Mouse (Mus musculus) embryonic facial prominence, embryonic 15.5 days (tissue): ENCODE data around the gene Hrc. TPM values are rescaled to one million over a fixed set of nuclear protein-coding genes. Genes with fewer than 3 reads are reported as not detected.

Experiments
- ATAC-seq: fragments of 200-750 bp; cut with Nextera tagmentation; 2 replicates; pipeline ENCODE4 v1.8.0; 2017; ENCODE audit warnings: low read depth, moderate TSS enrichment; ENCODE audit not compliant: insufficient number of reproducible peaks, low FRiP score, low TSS enrichment
- H3K27ac ChIP-seq: fragments of 300-500 bp; sonication (generic); replicated peaks from 2 replicates; pipeline ENCODE4 v1.5.1; 2015; ENCODE audit warnings: mild to moderate bottlenecking, inconsistent platforms
- H3K27me3 ChIP-seq: fragments of 300-500 bp; sonication (generic); 2 replicates; pipeline ENCODE4 v1.6.1; 2015; ENCODE audit warnings: inconsistent platforms
- H3K36me3 ChIP-seq: fragments of 300-500 bp; sonication (generic); 2 replicates; pipeline ENCODE4 v1.6.1; 2015; ENCODE audit warnings: mild to moderate bottlenecking, inconsistent platforms
- H3K4me1 ChIP-seq: fragments of 300-500 bp; sonication (generic); 2 replicates; pipeline ENCODE4 v1.6.1; 2015; ENCODE audit warnings: inconsistent platforms
- H3K4me2 ChIP-seq: fragments of 300-500 bp; sonication (generic); replicated peaks from 2 replicates; pipeline ENCODE4 v1.6.1; 2015; ENCODE audit warnings: mild to moderate bottlenecking, inconsistent platforms
- H3K4me3 ChIP-seq: fragments of 300-500 bp; sonication (generic); replicated peaks from 2 replicates; pipeline ENCODE4 v1.5.1; 2015; ENCODE audit warnings: mild to moderate bottlenecking, inconsistent platforms
- H3K9ac ChIP-seq: fragments of 300-500 bp; sonication (generic); 2 replicates; pipeline ENCODE4 v1.6.1; 2015; ENCODE audit warnings: inconsistent platforms
- H3K9me3 ChIP-seq: fragments of 300-500 bp; sonication (generic); replicated peaks from 2 replicates; pipeline ENCODE4 v1.6.1; 2016; ENCODE audit warnings: inconsistent platforms
- WGBS: fragments of 180-500 bp; shearing (Covaris S2); methylation state at CpG from one replicate; pipeline ENCODE4 v1.1.7; 2015; 5-methylcytosine and 5-hydroxymethylcytosine counted together
- polyA plus RNA-seq: library from polyadenylated mRNA; unstranded; fragments of >200 nt; fragmentation: Nextera tagmentation; extraction: Ambion mirVana; gene quantifications from 2 replicates; pipeline ENCODE4 v1.2.1, GENCODE M21; 2015

Gene Hrc
- polyA plus RNA-seq, 1 experiment from 2014 or later = 8.7 TPM

- H3K4me1 ChIP-seq = peaks cover 56% of the 10 kb centered on the region
- no peak overlapping the region for H3K9ac ChIP-seq
- H3K27me3 ChIP-seq = no peaks in the 10 kb centered on the region
- ATAC-seq = peak; percentile 9; the same call in 1 of the 2 replicates
- whole genome bisulfite sequencing = 21% methylated on average over 3 of the region's 3 CpGs
- H3K9me3 ChIP-seq = no peaks in the 10 kb centered on the region
- no peaks in the 10 kb centered on the region for H3K36me3 ChIP-seq
- 0 out of 2 replicates have a peak overlapping the region, but pooled peaks have one; percentile 12 for H3K4me2 ChIP-seq
- H3K27ac ChIP-seq = peak overlapping the region; percentile 95
- no peak overlapping the region for H3K4me3 ChIP-seq
These were observed 485 bp upstream of the Hrc start for GRCm38 (mm10) chr7:45334605-45335004.

- Histone ChIP-seq H3K27ac (no peak overlapping the region), H3K4me3 (no peak overlapping the region), H3K4me1 (peaks cover 73% of the 10 kb centered on the region), H3K9me3 (no peaks in the 10 kb centered on the region), H3K36me3 (no peaks in the 10 kb centered on the region), H3K4me2 (no peak overlapping the region), H3K9ac (no peak overlapping the region), H3K27me3 (no peaks in the 10 kb centered on the region)
- no peak for ATAC-seq
- WGBS = 90% methylated on average over 4 of the region's 4 CpGs
These were observed 1.2 kb downstream of the Hrc start for GRCm38 (mm10) chr7:45336319-45336718.

GRCm38 (mm10) chr7:45337469-45337868, 2.4 kb downstream of the Hrc start:
- Histone ChIP-seq H3K27me3 (no peaks in the 10 kb centered on the region), H3K9me3 (no peaks in the 10 kb centered on the region), H3K9ac (no peak overlapping the region), H3K4me3 (peak overlapping the region; percentile 53), H3K36me3 (no peaks in the 10 kb centered on the region), H3K27ac (no peak overlapping the region), H3K4me1 (peaks cover 65% of the 10 kb centered on the region), H3K4me2 (peak overlapping the region; percentile 89)
- ATAC-seq = no peak
- WGBS = 9% methylated on average over 4 of the region's 4 CpGs

- no peaks in the 10 kb centered on the region for H3K27me3 ChIP-seq
- H3K4me3 ChIP-seq = peak overlapping the region; percentile 53
- H3K9me3 ChIP-seq = no peaks in the 10 kb centered on the region
- peak overlapping the region; percentile 89 for H3K4me2 ChIP-seq
- peaks cover 58% of the 10 kb centered on the region for H3K4me1 ChIP-seq
- H3K27ac ChIP-seq = peak overlapping the region; percentile 69
- H3K36me3 ChIP-seq = no peaks in the 10 kb centered on the region
- no peak overlapping the region for H3K9ac ChIP-seq
- ATAC-seq = 0 out of 2 replicates have a peak, but pooled peaks have one; percentile 15
- 4% methylated on average over 14 of the region's 14 CpGs for WGBS
These were observed 3.2 kb downstream of the Hrc start for GRCm38 (mm10) chr7:45338161-45338911.

GRCm38 (mm10) chr7:45339410-45340065, 4.4 kb downstream of the Hrc start:
- peaks cover 52% of the 10 kb centered on the region for H3K4me1 ChIP-seq
- peak; percentile 65 for ATAC-seq
- H3K9me3 ChIP-seq = no peaks in the 10 kb centered on the region
- H3K4me3 ChIP-seq = peak overlapping the region; percentile 53
- no peaks in the 10 kb centered on the region for H3K36me3 ChIP-seq
- H3K4me2 ChIP-seq = peak overlapping the region; percentile 89
- peak overlapping the region; percentile 60 for H3K9ac ChIP-seq
- no peaks in the 10 kb centered on the region for H3K27me3 ChIP-seq
- WGBS = under 1% methylated on average over 36 of the region's 39 CpGs
- H3K27ac ChIP-seq = peak overlapping the region; percentile 66

- peaks cover 47% of the 10 kb centered on the region for H3K4me1 ChIP-seq
- peak overlapping the region; percentile 60 for H3K9ac ChIP-seq
- H3K4me3 ChIP-seq = peak overlapping the region; percentile 53
- no peaks in the 10 kb centered on the region for H3K27me3 ChIP-seq
- H3K36me3 ChIP-seq = no peaks in the 10 kb centered on the region
- H3K4me2 ChIP-seq = peak overlapping the region; percentile 89
- H3K9me3 ChIP-seq = no peaks in the 10 kb centered on the region
- ATAC-seq = no peak
- H3K27ac ChIP-seq = 0 out of 2 replicates have a peak overlapping the region, but pooled peaks have one; percentile 22
- 2% methylated on average over 11 of the region's 11 CpGs for WGBS
These were observed 5.0 kb downstream of the Hrc start for GRCm38 (mm10) chr7:45340066-45340442.

- Histone ChIP-seq H3K36me3 (no peaks in the 10 kb centered on the region), H3K4me2 (peak overlapping the region; percentile 89), H3K27me3 (no peaks in the 10 kb centered on the region), H3K4me3 (peak overlapping the region; percentile 53), H3K9ac (peak overlapping the region; percentile 60; the same call in 1 of the 2 replicates), H3K9me3 (no peaks in the 10 kb centered on the region), H3K4me1 (peaks cover 45% of the 10 kb centered on the region), H3K27ac (peak overlapping the region; percentile 53)
- ATAC-seq = peak; percentile 4; the same call in 1 of the 2 replicates
- 3% methylated on average over 11 of the region's 11 CpGs for WGBS
These were observed 5.6 kb downstream of the Hrc start for GRCm38 (mm10) chr7:45340669-45341068.

- peaks cover 45% of the 10 kb centered on the region for H3K4me1 ChIP-seq
- no peaks in the 10 kb centered on the region for H3K36me3 ChIP-seq
- no peak for ATAC-seq
- H3K4me3 ChIP-seq = peak overlapping the region; percentile 53; the same call in 1 of the 2 replicates
- H3K27me3 ChIP-seq = no peaks in the 10 kb centered on the region
- peak overlapping the region; percentile 53 for H3K27ac ChIP-seq
- H3K9me3 ChIP-seq = no peaks in the 10 kb centered on the region
- WGBS = 6% methylated on average over 8 of the region's 8 CpGs
- H3K9ac ChIP-seq = no peak overlapping the region
- H3K4me2 ChIP-seq = peak overlapping the region; percentile 89
These were observed 6.2 kb downstream of the Hrc start for GRCm38 (mm10) chr7:45341303-45341702.

- no peak overlapping the region for H3K27ac ChIP-seq
- H3K36me3 ChIP-seq = no peaks in the 10 kb centered on the region
- ATAC-seq = no peak
- H3K4me1 ChIP-seq = peaks cover 45% of the 10 kb centered on the region
- 91% methylated on average over 11 of the region's 11 CpGs for WGBS
- H3K4me3 ChIP-seq = no peak overlapping the region
- no peak overlapping the region for H3K4me2 ChIP-seq
- no peaks in the 10 kb centered on the region for H3K9me3 ChIP-seq
- no peak overlapping the region for H3K9ac ChIP-seq
- no peaks in the 10 kb centered on the region for H3K27me3 ChIP-seq
These were observed 7.0 kb downstream of the Hrc start for GRCm38 (mm10) chr7:45342081-45342480.

GRCm38 (mm10) chr7:45343543-45343942, 8.5 kb downstream of the Hrc start:
- Histone ChIP-seq H3K27ac (no peak overlapping the region), H3K4me1 (peaks cover 30% of the 10 kb centered on the region), H3K9me3 (no peaks in the 10 kb centered on the region), H3K36me3 (no peaks in the 10 kb centered on the region), H3K4me3 (no peak overlapping the region), H3K27me3 (no peaks in the 10 kb centered on the region), H3K9ac (no peak overlapping the region), H3K4me2 (no peak overlapping the region)
- ATAC-seq = no peak
- WGBS = 19% methylated on average over 13 of the region's 13 CpGs

GRCm38 (mm10) chr7:45346905-45347304, 11.8 kb downstream of the Hrc start:
- Histone ChIP-seq H3K36me3 (peaks cover 4% of the 10 kb centered on the region; the same call in 1 of the 2 replicates), H3K27me3 (no peaks in the 10 kb centered on the region), H3K4me1 (no peaks in the 10 kb centered on the region; the same call in 1 of the 2 replicates), H3K9ac (no peak overlapping the region), H3K27ac (no peak overlapping the region), H3K4me3 (no peak overlapping the region), H3K9me3 (no peaks in the 10 kb centered on the region), H3K4me2 (no peak overlapping the region)
- no peak for ATAC-seq
- 72% methylated on average over 13 of the region's 13 CpGs for WGBS
